Mouse (Mus musculus): ENCODE results near the gene P2ry14.
A peak's percentile ranks its signal among the peaks of the same experiment; 100 is the strongest.
"Not testable (repeated sequence)": the region's sequence is repeated elsewhere in the genome, so short reads cannot be mapped to it uniquely, and the experiment has no call there.

The P2ry14 gene

DNA sequence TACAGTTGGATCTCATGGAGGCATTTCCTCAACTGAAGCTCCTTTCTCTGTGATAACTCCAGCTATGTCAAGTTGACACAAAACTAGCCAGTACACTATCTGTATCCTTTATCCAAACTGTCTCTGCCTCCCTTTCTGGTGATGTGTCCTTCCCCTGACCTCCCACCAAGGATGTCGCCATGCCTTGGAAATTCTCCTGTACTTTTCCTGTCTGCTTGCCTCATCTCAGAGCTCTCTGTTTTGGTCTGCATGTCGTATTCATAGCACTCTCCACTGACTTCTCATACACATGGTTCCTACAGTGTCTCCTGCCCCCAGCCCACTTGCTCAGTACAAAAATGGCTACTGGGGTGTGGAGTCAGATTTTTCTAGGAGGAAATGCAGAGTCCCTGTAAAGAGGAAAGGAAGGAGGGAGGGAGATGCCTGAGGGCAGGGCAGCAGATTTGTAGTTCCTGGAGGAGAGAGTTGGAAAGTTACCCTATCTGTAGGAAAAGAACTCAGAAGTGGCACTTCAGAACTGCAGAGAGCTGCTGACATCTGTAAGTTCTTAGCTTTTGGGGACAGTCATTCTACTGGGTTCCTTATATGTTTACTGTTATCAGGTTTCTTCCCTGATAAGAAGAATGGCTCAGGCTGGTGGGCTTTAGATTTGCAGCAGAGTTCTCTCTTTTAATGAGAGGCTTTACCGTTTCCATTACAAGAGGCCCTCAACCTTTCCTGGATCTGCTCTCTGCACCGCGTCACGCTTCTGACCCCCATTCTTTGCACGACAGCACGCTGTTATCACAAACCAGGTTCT is 11.7 kb downstream of the P2ry14 start:
- no peak for DNase-seq (ENCODE audit: low spot score)

DNA sequence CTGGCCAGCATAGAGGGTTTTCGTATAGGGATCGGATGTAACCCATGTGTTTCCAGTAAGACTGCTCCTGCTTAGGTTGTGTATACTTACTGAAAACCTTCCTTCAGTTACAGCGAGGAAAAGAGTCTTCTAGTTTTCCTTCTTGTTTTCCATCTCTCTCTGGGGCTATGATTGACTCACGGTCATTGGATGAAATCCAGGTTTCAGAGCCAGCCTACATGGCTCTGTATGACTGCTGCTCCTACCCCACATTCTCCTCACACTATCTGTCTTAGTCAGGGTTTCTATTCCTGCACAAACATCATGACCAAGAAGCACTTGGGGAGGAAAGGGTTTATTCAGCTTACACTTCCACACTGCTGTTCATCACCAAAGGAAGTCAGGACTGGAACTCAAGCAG is 12.5 kb downstream of the P2ry14 start:
- DNase-seq (ENCODE audit: low spot score), result not testable (repeated sequence)

DNA sequence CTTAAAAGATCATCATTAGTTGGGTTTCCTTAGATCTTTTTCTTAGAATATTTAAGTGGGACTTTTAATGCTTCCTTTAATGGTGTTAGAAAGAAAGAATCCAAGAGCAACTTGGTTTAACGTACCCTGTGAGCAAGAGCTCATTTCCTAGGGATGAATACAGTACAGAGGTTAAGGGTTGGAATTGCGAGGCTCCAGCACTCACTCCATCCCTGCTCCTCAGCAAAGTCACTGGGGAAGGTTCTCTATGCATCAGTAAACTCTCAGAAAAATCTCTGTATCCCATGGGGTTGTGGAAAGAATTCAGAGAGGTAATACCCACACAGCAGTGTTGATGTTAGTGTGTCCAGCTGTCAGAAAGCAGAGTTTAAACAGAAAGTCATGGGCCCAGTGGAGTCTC is 13.3 kb downstream of the P2ry14 start:
- DNase-seq (ENCODE audit: low spot score), result no peak

DNA sequence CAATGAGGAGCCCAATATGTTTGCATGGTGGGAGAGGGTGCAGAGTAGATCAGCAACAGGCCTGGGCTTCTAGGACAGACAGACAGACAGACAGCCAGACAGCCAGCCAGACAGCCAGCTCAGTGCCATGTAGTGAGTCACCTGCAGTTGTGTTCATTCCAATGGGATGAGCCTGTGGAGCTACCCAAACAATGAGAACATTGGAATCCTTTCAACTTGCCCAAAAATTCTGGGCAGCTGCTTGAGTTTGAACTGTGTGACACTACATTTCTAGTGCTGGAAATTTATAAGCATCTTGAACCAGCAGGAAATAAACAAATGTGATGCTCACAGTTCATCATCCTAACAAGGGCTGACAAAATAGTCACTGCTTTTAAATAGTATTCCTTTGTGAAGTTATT is 13.8 kb downstream of the P2ry14 start:
- DNase-seq (ENCODE audit: low spot score), result peak; percentile 48

DNA sequence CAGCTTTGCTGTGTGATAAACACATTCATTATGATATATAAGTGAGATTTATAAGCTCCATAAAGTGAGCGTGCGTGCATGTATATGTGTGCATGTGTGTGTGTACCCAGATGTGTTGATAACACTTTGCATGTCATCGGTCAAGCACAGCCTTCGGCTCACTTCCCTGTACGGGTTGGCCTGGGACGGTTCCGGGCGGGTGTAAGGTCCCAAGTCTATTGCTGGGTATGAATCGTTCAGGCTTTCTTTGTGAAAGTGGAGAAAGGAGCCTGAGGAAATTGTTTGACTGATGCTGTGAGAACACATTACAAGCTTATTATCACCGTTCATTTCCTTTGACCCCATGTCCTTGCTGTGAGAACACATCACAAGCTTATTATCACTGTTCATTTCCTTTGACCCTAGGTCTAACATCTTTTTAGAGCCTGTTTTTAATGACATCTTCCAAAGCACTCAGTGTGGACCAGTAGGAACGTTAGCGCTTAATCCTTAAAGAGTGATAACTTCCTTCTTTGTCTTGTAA is 14.4 kb downstream of the P2ry14 start:
- no peak for DNase-seq (ENCODE audit: low spot score)

DNA sequence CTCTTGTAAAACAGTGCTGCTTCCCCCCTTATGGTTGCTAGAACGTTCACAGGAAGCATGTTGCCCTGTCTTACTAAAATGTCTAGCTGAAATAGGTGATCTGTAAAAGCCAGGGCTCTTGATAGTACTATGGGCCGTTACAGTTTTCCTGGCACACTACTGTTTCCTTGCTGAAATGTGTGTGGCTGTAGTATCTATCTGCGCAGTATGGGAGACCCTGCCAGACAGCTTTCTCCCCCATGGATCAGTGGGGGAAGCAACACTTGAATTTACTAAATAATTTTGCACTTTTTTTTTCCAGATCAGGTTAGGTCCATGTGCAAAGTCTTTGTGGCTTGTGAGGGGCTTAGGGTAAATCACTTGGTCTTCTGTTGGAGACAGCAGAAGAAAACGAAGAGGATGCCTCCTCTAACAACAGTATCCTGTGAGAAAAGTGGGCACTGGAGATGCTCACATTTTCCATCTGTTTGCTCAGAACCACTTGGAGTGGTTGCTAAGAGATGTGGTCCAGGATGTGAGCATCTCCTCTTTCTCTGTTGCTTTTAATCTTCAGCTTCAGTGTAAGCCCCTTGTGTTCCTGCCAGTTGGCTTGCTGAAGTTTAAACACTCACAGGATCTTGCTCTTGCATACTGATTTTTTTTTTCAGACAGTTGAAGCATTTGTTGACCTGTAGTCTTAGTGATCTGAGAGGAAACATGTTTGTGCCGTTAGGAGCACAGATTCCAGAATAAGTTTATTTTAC is 17.3 kb downstream of the P2ry14 start:
- no peak for DNase-seq (ENCODE audit: low spot score)

DNA sequence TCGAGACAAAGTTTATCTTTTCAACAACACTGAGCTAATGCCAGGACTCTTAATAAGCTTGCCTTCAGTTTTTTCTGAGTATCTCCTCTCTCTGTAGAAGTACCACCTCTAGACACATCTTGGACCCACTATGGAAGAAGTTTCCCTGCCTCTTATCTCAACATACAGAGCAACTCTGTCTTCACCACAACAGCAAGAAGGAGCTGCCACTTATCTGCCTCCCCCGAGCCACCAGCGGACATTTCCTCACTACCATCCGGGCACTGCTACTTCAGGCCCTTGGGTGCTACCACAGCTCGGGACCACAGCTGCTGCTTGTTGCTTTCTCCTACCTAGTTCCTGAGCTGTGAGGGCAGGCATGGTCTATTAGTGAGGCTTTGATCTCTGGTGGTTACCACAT is 20.2 kb downstream of the P2ry14 start:
- no peak for DNase-seq (ENCODE audit: low spot score)

DNA sequence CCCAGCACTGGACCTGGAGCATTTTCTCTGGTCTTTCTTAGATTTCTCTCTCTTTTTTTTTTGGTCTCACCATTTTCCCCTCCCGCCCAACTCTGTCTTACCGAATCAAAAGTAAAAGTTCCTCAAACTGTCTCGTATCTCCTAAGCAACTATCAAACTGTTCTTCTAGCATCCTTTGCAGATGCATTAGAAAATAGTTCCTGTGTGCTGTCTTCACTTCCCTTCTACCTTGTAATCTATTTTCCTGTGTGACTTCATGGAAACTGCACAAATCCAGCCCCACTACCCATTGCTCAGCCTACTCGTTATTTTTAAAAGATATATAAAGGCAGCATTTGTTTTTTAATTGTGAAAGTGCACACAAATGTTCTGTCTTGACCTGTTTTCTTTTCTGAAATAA is 21.5 kb downstream of the P2ry14 start:
- DNase-seq (ENCODE audit: low spot score), result no peak

DNA sequence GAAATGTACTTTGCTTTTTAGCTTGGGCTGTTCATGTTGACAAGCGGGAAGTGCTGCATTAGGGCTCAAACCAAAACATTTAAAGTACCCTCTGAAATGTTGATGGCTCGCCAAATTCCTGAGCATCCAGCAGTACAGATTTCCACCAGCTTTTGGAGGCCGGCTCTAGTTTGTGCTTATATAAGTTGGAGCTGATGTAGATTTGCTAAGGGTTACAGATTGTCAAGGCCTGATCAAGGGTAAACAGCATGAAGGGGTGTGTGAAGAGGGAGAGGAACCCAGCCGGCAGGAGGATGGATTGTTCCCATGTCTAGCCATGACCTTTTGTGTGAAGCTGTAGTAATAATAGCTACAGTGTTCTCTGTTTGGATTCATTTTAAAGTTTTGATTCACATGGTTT is 22.3 kb downstream of the P2ry14 start:
- no peak for DNase-seq (ENCODE audit: low spot score)

DNA sequence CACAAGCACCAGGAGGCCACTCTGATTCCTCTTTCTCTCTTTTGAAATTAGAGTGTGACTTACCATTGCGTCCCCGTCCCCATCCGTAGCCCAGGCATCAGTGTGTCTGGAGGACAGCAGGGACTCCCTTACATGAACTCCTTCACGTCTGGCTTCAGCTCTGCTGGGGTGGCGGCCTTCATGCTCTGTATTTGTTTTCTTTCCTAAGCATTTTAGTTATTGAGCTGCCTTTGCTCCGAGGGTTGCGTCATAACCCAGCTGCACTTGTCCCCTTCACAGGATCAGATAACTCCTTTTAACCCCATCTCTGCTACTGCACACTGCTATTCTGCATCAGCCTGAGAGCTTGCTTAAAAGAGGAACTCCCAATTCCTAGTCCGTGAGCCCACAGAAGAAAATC is 23.0 kb downstream of the P2ry14 start:
- DNase-seq (ENCODE audit: low spot score), result no peak

DNA sequence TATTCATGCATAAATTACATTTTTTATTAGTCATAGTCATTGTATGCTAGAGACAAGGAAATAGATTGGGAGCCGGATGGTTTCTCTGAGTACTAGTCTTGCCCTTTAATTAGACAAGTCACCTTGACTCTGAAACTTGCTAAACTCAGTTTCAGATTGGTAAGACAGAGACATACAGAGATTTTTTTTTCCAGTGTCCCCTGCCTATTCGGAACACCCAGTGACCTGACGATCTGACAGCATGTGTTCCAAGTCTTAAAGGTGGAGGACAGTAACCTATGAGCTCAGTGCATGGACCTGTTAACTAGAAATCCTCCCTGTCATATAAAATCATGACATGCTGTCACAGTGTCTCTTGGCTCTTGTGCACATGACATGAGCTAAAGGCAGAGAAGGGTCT is 23.9 kb downstream of the P2ry14 start:
- DNase-seq (ENCODE audit: low spot score), result no peak

DNA sequence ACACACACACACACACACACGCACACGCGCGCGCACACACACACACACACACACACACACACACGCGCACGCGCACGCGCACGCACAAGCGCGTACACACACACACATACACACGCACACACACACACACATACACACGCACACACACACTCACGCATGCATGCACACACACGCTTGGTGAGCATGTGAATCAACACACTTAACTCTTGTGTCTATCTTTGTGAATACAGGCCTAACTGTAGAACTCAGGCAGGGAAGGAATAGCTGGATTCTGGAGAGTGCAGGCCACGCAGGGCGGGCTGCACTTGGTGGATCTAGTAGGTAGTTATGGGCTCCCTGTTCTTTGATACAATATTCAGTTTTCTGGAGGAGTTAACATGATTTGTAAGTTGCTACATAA is 24.7 kb downstream of the P2ry14 start:
- no peak for DNase-seq (ENCODE audit: low spot score)

DNA sequence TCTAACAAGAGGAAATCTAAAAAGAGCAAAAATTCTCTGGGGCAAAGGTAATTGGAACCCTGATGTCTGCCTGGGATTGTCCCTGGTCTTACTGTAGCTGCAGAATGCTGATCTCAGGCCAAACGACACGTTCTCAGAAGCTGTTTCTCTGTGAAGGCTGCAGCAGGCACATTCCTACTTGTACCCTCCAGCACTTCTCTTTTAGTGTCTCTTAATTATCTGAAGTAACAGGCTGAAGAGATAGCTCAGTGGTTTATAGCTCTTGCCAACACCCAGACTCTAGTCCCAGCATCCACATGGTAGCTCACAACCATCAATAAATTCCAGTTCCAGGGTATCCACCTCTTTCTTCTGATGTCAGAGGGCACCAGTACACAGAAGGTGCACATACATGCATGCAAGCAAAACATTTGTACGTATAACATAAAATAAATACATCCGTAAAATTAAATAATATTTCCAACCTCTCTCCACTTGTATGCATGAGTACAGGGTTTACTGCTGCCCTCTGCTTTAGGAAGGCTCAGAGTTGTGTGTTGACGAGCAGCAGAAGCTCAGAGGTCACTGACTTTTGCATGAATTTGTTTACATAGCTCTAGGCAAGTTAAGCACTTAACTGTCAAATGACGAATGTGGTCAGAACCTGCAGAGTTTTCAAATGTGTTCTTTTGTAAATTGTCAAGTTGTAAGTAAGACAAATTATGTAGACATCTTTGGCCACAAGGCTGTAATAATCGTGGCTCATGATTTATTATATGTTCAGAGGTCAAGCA is 27.4 kb downstream of the P2ry14 start:
- no peak for DNase-seq (ENCODE audit: low spot score)

DNA sequence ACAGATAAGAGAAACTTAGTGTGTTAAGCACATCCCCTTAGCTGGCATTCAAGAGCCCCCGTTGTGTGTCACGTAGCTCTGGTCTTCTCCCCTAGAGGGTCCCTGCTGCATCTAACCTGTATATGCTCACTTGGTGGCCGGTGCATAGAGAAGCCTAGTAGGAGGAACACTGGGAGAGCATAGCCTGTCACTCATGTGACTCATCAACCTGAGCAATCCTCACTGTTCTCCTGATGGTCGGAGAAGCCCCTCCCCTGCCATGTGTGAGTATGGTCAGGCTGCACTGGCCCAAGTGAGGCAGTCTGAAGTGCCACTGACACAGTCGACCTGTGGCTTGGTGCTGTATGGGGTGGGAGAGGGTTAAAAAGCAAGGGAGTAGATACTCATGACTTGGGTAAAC is 28.4 kb downstream of the P2ry14 start:
- DNase-seq (ENCODE audit: low spot score), result no peak

DNA sequence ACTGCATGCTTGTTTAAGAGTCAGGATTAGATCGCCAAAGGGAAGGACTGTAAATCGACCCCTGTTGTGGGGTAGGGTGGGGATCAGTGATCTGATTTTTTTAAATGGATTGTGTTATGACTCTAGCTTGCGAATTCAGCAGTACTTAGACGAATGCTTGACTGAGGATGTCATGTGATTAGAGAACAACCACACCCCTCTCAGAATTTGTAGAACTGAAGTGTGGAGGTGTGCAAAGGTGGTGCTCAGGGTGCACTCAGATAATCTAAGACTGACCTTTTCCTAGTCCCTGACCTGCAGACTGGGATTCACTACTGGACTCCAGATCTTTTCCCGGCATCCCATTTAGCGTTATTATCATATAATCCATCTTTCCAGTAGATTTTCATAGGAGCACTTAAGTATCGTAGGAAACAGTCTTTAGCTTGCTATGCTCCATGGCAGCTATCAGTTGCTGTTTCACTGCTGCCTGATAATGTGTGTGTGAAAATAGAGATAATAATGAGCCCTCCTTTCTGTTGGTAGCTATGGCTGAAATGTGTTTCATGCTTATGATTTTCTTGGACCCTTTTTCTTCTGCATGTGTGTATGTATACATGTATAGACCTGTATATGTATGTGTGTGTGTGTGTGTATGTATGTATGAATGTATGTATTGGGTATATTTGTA is 31.5 kb downstream of the P2ry14 start:
- no peak for DNase-seq (ENCODE audit: low spot score)

DNA sequence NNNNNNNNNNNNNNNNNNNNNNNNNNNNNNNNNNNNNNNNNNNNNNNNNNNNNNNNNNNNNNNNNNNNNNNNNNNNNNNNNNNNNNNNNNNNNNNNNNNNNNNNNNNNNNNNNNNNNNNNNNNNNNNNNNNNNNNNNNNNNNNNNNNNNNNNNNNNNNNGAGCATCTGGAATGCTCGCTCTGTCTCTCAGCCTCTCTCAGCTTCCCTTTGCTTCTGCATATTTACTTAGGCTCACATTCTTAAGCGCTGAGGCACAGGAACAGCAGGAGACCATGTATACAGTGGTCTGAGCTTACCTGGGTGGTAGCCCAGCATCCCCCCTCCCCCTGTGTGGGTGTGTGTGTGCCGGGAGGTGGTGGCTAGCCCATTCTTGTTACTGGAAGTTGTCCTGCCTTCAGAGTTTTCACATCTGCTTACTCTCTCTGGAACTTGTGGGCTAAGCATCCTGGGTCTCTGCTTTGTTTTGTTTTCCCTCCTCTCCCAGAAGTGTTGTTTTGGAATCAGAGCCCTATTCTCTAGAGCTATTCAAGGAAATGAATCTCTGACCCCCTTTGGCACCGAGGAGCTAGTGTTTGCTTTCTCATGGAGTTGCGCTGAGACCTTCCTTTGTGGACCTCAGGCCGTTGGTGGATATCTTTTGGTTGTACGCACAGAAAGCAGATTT is 32.2 kb downstream of the P2ry14 start:
- no peak for DNase-seq (ENCODE audit: low spot score)

DNA sequence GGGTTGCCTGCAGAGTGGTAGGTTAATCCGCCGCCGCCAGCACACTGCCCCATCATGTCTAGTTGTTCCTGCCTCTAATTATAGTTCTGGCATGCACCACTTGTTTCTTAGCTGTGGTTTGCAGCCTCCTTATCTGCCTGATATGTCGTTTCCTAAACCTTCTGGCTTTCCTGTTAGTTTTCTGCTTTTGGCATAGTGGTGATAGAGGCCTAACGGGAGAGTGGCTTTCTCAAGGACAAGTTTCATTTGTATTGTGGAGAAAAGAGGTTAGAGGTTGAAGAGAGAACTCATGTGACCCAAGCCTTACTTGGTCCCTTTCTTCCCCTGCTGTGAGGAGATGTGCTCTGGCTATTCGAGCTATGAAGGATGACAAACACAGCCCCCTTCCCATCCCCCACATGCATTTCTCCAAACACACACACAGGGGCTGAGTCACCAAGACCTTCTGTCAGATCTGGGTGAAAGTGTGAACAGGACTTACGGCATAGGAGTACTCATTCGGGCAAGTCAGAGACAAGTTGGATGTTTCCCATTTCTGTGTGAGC is 39.4 kb downstream of the P2ry14 start:
- DNase-seq (ENCODE audit: low spot score), result no peak

DNA sequence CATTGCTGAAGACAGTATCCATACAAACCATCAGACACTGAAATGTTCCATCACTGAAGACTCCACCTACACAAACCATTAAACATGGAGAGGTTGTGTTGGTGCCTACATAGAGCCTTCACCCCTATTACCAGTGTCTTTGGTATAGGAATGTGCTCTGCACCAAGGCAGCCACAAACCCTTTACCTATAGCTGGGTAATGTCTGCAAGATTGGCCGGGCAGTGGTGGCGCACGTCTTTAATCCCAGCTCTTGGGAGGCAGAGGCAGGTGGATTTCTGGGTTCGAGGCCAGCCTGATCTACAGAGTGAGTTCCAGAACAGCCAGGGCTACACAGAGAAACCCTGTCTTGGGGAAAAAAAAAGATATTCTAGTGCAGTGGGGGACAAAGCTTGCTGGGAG is 40.1 kb downstream of the P2ry14 start:
- not testable (repeated sequence) for DNase-seq (ENCODE audit: low spot score)

DNA sequence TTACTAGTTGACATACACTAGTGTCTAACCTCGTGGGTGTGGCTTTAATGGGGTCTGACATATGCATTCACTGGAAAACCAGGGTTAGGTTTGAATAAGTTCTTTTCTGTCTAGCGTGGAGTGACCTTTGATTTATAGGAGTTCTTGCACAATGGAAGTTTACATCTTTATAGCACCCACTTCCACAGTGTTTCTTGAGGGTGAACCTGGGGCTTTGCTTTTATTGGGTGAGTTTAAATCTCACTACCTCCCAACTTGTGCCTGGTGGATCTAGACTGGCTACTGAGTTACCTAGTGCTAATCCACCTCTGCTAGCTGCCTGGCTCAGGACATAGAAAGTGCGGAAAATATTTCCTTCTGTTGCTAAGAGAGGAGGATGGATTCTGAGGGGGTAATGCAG is 41.5 kb downstream of the P2ry14 start:
- DNase-seq (ENCODE audit: low spot score), result no peak

DNA sequence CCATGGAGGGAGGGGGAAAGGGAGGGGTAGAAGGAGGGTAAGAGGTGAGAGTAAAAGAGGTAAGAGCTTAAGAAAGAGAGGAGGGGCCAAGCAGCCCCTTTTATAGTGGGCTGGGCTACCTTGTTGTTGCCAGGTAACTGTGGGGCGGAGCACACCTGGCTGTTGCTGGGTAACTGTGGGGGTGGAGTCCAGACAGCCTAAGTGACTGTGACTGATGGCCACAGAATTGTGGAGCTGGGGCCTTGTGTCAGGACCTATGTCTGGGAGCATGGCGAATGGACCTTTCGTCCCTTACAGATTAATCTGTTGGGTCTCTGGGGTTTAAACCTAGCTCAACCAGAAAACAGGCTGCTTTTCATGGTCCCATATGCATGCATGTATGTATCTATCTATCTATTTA is 43.6 kb downstream of the P2ry14 start:
- DNase-seq (ENCODE audit: low spot score), result not testable (repeated sequence)

DNA sequence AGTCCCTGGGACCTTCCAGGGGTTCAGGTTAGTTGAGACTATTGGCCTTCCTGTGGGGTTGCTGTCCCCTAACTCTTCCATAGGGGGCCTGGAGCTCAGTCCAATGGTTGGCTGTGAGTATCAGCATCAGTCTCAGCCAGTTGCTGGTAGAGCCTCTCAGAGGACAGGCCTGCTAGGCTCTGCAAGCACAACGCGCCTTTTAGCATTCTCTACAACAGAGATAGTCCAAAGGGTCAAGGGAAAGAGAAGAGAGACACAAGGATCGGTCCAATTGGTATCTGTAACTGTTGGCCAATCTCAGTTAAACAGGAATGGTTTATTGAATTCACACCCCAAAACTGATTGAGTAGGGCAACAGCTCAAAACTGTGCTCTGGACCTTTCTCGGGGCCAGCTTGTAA is 46.0 kb downstream of the P2ry14 start:
- no peak for DNase-seq (ENCODE audit: low spot score)
